1 mouse cellular context compared by ENCODE assay signal in the genomic region with DNA sequence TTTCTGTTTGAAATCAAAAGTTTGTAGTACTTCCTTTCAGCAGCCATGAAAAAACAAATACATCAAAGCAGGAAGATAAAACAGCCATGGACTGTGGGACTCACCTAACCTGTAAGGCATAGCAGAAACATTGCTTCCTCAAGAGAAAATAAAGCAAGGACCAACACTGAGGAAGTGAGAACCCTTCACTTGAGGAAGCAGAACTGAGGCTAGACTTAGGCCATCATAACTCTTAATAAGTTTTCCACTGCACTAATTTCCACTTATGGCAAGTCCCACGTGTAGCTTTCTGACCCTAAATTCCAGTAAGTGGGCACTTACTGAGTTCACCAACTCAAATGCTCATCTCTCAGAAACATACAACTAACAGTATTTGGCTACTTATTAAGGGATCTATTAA.
A peak's percentile ranks its signal among the peaks of the same experiment; 100 is the strongest.
TF ChIP-seq lines count a peak whose summit lies in the region.

No protein-coding gene starts in this region.

TF ChIP-seq in CH12.LX, 34 proteins besides CTCF, POLR2A, EP300 and RAD21:
- no peak for TF ChIP-seq HCFC1 (IDR thresholded peaks at IDR 0.05; ENCODE audit: low read depth, low read length)
- no peak for TF ChIP-seq ZMIZ1 (IDR thresholded peaks at IDR 0.05; ENCODE audit: low read depth, low read length)
- TF ChIP-seq MAZ (IDR thresholded peaks at IDR 0.05; ENCODE audit: low read depth, low read length), result no peak
- TF ChIP-seq USF1 (IDR thresholded peaks at IDR 0.05; ENCODE audit: low read depth, low read length), result no peak
- TF ChIP-seq PAX5 (IDR thresholded peaks at IDR 0.05; ENCODE audit: low read length), result no peak
- TF ChIP-seq E2F4 (IDR thresholded peaks at IDR 0.05; ENCODE audit: insufficient replicate concordance, low read depth, low read length), result no peak
- no peak for TF ChIP-seq MXI1 (IDR thresholded peaks at IDR 0.05; ENCODE audit: low read depth, low read length)
- peak; percentile 85 for TF ChIP-seq MYC (IDR thresholded peaks at IDR 0.05; ENCODE audit: low read depth, low read length)
- TF ChIP-seq ZC3H11A (IDR thresholded peaks at IDR 0.05; ENCODE audit: low read depth, low read length), result no peak
- no peak for TF ChIP-seq NELFE (IDR thresholded peaks at IDR 0.05; ENCODE audit: low read depth, low read length)
- no peak for TF ChIP-seq RCOR1 (conservative IDR thresholded peaks at IDR 0.05; ENCODE audit: low read depth, low read length)
- TF ChIP-seq ZNF384 (IDR thresholded peaks at IDR 0.05; ENCODE audit: low read depth, low read length), result no peak
- TF ChIP-seq MEF2A (IDR thresholded peaks at IDR 0.05; ENCODE audit: borderline replicate concordance, low read depth, low read length), result no peak
- no peak for TF ChIP-seq JUND (conservative IDR thresholded peaks at IDR 0.05; ENCODE audit: low read depth, low read length)
- TF ChIP-seq SIN3A (IDR thresholded peaks at IDR 0.05; ENCODE audit: low read length), result peak; percentile 40; the same call in 1 of the 2 replicates
- TF ChIP-seq MAX (IDR thresholded peaks at IDR 0.05; ENCODE audit: low read length), result peak; percentile 31; the same call in 1 of the 2 replicates
- peak; percentile 60 for TF ChIP-seq IRF4 (IDR thresholded peaks at IDR 0.05; ENCODE audit: low read depth, low read length)
- no peak for TF ChIP-seq CHD2 (IDR thresholded peaks at IDR 0.05; ENCODE audit: low read length)
- TF ChIP-seq JUN (IDR thresholded peaks at IDR 0.05; ENCODE audit: insufficient read depth, low read depth, low read length), result no peak
- peak; percentile 17; the same call in 1 of the 2 replicates for TF ChIP-seq BHLHE40 (IDR thresholded peaks at IDR 0.05; ENCODE audit: low read depth, low read length)
- TF ChIP-seq USF2 (conservative IDR thresholded peaks at IDR 0.05; ENCODE audit: low read depth, low read length), result no peak
- no peak for TF ChIP-seq NRF1 (IDR thresholded peaks at IDR 0.05; ENCODE audit: low read depth, low read length)
- no peak for TF ChIP-seq POLR2AphosphoS2 (IDR thresholded peaks at IDR 0.05; ENCODE audit: low read depth, low read length)
- TF ChIP-seq GABPA (IDR thresholded peaks at IDR 0.05; ENCODE audit: insufficient replicate concordance, low read depth, low read length), result no peak
- TF ChIP-seq CHD1 (IDR thresholded peaks at IDR 0.05; ENCODE audit: low read depth, low read length), result no peak
- no peak for TF ChIP-seq UBTF (IDR thresholded peaks at IDR 0.05; ENCODE audit: low read depth, low read length)
- TF ChIP-seq SMC3 (IDR thresholded peaks at IDR 0.05; ENCODE audit: low read depth, low read length), result no peak
- TF ChIP-seq ETS1 (conservative IDR thresholded peaks at IDR 0.05; ENCODE audit: low read depth, low read length), result no peak
- TF ChIP-seq KAT2A (IDR thresholded peaks at IDR 0.05; ENCODE audit: insufficient replicate concordance, low read length), result no peak
- 0 out of 2 replicates have a peak, but pooled peaks have one; percentile 7 for TF ChIP-seq ELF1 (IDR thresholded peaks at IDR 0.05; ENCODE audit: low read depth, low read length)
- TF ChIP-seq TBP (conservative IDR thresholded peaks at IDR 0.05; ENCODE audit: low read depth, low read length), result 0 out of 2 replicates have a peak, but pooled peaks have one; percentile 49
- no peak for TF ChIP-seq MAFK (IDR thresholded peaks at IDR 0.05; ENCODE audit: insufficient replicate concordance, low read length)
- TF ChIP-seq TCF12 (IDR thresholded peaks at IDR 0.05; ENCODE audit: low read depth, low read length), result no peak
- TF ChIP-seq ZKSCAN1 (IDR thresholded peaks at IDR 0.05; ENCODE audit: borderline replicate concordance, low read depth, low read length), result no peak
